In the genomic region with DNA sequence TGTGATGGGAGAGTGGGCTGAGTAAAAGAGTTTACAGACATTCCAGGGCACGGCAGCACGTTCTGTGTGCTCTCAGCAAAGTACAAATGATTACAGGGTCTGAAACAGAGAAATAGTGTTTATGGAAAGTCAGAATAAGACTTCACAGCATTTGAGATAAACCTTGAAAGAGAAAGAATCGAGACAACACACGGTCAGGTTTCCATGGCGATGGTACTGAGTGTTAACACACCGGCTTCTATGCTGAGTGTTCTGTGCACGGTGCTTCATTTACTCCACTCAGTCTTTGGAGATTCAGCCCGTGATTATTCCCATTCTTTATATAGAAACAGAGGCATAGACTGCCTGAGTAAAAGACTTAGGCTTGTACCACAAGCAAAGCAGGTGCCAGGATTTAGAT, we compare ENCODE assay signal across 23 mouse cellular contexts.
DNase-seq lines count a peak whose midpoint lies in the region; ATAC-seq lines count a peak whose summit lies in the region.
"Had no signal": no experiment of that assay in that cellular context is flagged by ENCODE, and none has a peak within 500 bp of the region (broad histone marks: within the 10 kb centered on the region; RNA-seq: fewer than 3 reads in every experiment).

No protein-coding gene starts in this region.

- no peak overlapping the region for H3K4me3 ChIP-seq in hindbrain, embryonic 14.5 days (replicated peaks; ENCODE audit: low read length)
- no peak overlapping the region for H3K4me3 ChIP-seq in hindbrain, embryonic 12.5 days
- H3K4me3 ChIP-seq in midbrain, embryonic 14.5 days (replicated peaks; ENCODE audit: low read depth, low read length) = no peak overlapping the region
- no peak overlapping the region for H3K4me3 ChIP-seq in midbrain, embryonic 13.5 days (replicated peaks)
- no peak overlapping the region for H3K4me3 ChIP-seq in midbrain, embryonic 16.5 days (ENCODE audit: low read depth, low read length)
- H3K4me3 ChIP-seq: embryonic facial prominence, embryonic 12.5 days; erythroblast, embryonic 14.5 days; heart, adult 2 months; intestine, embryonic 15.5 days; neural tube, embryonic 12.5 days had no signal

- 33% methylated on average over 8 of the region's 8 CpGs for WGBS in hindbrain, embryonic 14.5 days
- WGBS in hindbrain, embryonic 12.5 days = 49% methylated on average over 8 of the region's 8 CpGs
- WGBS in midbrain, embryonic 14.5 days = 29% methylated on average over 8 of the region's 8 CpGs
- 28% methylated on average over 8 of the region's 8 CpGs for WGBS in midbrain, embryonic 13.5 days
- WGBS in midbrain, embryonic 16.5 days = 22% methylated on average over 8 of the region's 8 CpGs

- no peak overlapping the region for H3K9ac ChIP-seq in hindbrain, embryonic 14.5 days
- H3K9ac ChIP-seq in hindbrain, embryonic 12.5 days = no peak overlapping the region
- H3K9ac ChIP-seq in midbrain, embryonic 14.5 days (replicated peaks; ENCODE audit: low read length) = no peak overlapping the region
- H3K9ac ChIP-seq in midbrain, embryonic 13.5 days (replicated peaks) = no peak overlapping the region
- H3K9ac ChIP-seq in midbrain, embryonic 16.5 days (ENCODE audit: low read depth, low read length) = no peak overlapping the region
- H3K9ac ChIP-seq: embryonic facial prominence, embryonic 12.5 days; intestine, embryonic 15.5 days; neural tube, embryonic 12.5 days had no signal

- no peak overlapping the region for H3K27ac ChIP-seq in hindbrain, embryonic 14.5 days
- H3K27ac ChIP-seq in hindbrain, embryonic 12.5 days = no peak overlapping the region
- no peak overlapping the region for H3K27ac ChIP-seq in midbrain, embryonic 14.5 days (replicated peaks; ENCODE audit: low read depth, low read length)
- no peak overlapping the region for H3K27ac ChIP-seq in midbrain, embryonic 13.5 days
- 0 out of 2 replicates have a peak overlapping the region, but pooled peaks have one; percentile 19 for H3K27ac ChIP-seq in midbrain, embryonic 16.5 days (ENCODE audit: low read length)
- H3K27ac ChIP-seq: embryonic facial prominence, embryonic 12.5 days; heart, adult 2 months; intestine, embryonic 15.5 days; neural tube, embryonic 12.5 days had no signal

- no peaks in the 10 kb centered on the region for H3K27me3 ChIP-seq in hindbrain, embryonic 14.5 days (ENCODE audit: control insufficient read depth, insufficient read depth, low read length)
- H3K27me3 ChIP-seq in hindbrain, embryonic 12.5 days = no peaks in the 10 kb centered on the region
- no peaks in the 10 kb centered on the region for H3K27me3 ChIP-seq in midbrain, embryonic 14.5 days (ENCODE audit: control insufficient read depth, insufficient read depth, low read length)
- H3K27me3 ChIP-seq in midbrain, embryonic 13.5 days = no peaks in the 10 kb centered on the region
- H3K27me3 ChIP-seq in midbrain, embryonic 16.5 days (ENCODE audit: control insufficient read depth, insufficient read depth, low read depth, low read length) = no peaks in the 10 kb centered on the region
- H3K27me3 ChIP-seq: embryonic facial prominence, embryonic 12.5 days; intestine, embryonic 15.5 days; neural tube, embryonic 12.5 days; Patski had no signal

- intact Hi-C loops in heart, postnatal 14 days (cut with DNase I) = no loop called here

- DNase-seq in embryo, embryonic 10.5 days (ENCODE audit: low spot score) = peak; percentile 28
- no peak for DNase-seq in embryo, embryonic 9.5 days (ENCODE audit: extremely low spot score)
- DNase-seq in hindbrain, embryonic 14.5 days (ENCODE audit: low spot score) = peak; percentile 57
- peak; percentile 74 for DNase-seq in midbrain, embryonic 14.5 days
- no peak for DNase-seq in heart, postnatal 14 days
- DNase-seq: adrenal gland, adult 8-10 months; cerebellum, adult 11 months; cerebellum, postnatal 14 days; gastrocnemius, postnatal 25 days; heart, adult 2 months; kidney, adult 9 months; kidney, postnatal 25 days; liver; lung, postnatal 10 days had no signal

- H3K9me3 ChIP-seq in hindbrain, embryonic 14.5 days (ENCODE audit: control insufficient read depth, low read length) = no peaks in the 10 kb centered on the region
- no peaks in the 10 kb centered on the region for H3K9me3 ChIP-seq in hindbrain, embryonic 12.5 days (replicated peaks)
- H3K9me3 ChIP-seq in midbrain, embryonic 14.5 days (ENCODE audit: control insufficient read depth, low read length) = no peaks in the 10 kb centered on the region
- no peaks in the 10 kb centered on the region for H3K9me3 ChIP-seq in midbrain, embryonic 13.5 days
- no peaks in the 10 kb centered on the region for H3K9me3 ChIP-seq in midbrain, embryonic 16.5 days (replicated peaks; ENCODE audit: control insufficient read depth, low read length, poor library complexity, severe bottlenecking)
- H3K9me3 ChIP-seq: embryonic facial prominence, embryonic 12.5 days; intestine, embryonic 15.5 days; neural tube, embryonic 12.5 days had no signal

- ATAC-seq in hindbrain, embryonic 14.5 days (ENCODE audit: low FRiP score) = no peak
- no peak for ATAC-seq in hindbrain, embryonic 12.5 days (ENCODE audit: low FRiP score)
- ATAC-seq in midbrain, embryonic 14.5 days (ENCODE audit: low FRiP score, low TSS enrichment) = no peak
- ATAC-seq in midbrain, embryonic 13.5 days = no peak
- peak; percentile 66; the same call in 1 of the 2 replicates for ATAC-seq in midbrain, embryonic 16.5 days
- ATAC-seq: CD4-positive, CD25-positive, alpha-beta regulatory T cell, adult 4 months; intestine, embryonic 15.5 days; Patski had no signal

- no peak overlapping the region for H3K4me2 ChIP-seq in hindbrain, embryonic 14.5 days (replicated peaks)
- H3K4me2 ChIP-seq in hindbrain, embryonic 12.5 days (replicated peaks) = no peak overlapping the region
- no peak overlapping the region for H3K4me2 ChIP-seq in midbrain, embryonic 14.5 days (ENCODE audit: low read length)
- no peak overlapping the region for H3K4me2 ChIP-seq in midbrain, embryonic 13.5 days (replicated peaks)
- no peak overlapping the region for H3K4me2 ChIP-seq in midbrain, embryonic 16.5 days (ENCODE audit: low read length)
- H3K4me2 ChIP-seq: embryonic facial prominence, embryonic 12.5 days; intestine, embryonic 15.5 days; neural tube, embryonic 12.5 days had no signal

- no peaks in the 10 kb centered on the region for H3K36me3 ChIP-seq in hindbrain, embryonic 14.5 days (replicated peaks; ENCODE audit: control insufficient read depth, insufficient read depth)
- H3K36me3 ChIP-seq in hindbrain, embryonic 12.5 days = no peaks in the 10 kb centered on the region
- no peaks in the 10 kb centered on the region for H3K36me3 ChIP-seq in midbrain, embryonic 14.5 days (ENCODE audit: control insufficient read depth, insufficient read depth, low read length)
- no peaks in the 10 kb centered on the region for H3K36me3 ChIP-seq in midbrain, embryonic 13.5 days
- H3K36me3 ChIP-seq in midbrain, embryonic 16.5 days (ENCODE audit: control insufficient read depth, insufficient read depth, low read length) = no peaks in the 10 kb centered on the region
- H3K36me3 ChIP-seq: embryonic facial prominence, embryonic 12.5 days; intestine, embryonic 15.5 days; neural tube, embryonic 12.5 days had no signal

- H3K4me1 ChIP-seq in hindbrain, embryonic 14.5 days (replicated peaks; ENCODE audit: control insufficient read depth, insufficient read depth, low read length) = peaks cover 8% of the 10 kb centered on the region
- no peaks in the 10 kb centered on the region for H3K4me1 ChIP-seq in hindbrain, embryonic 12.5 days
- peaks cover 16% of the 10 kb centered on the region; the same call in 1 of the 2 replicates for H3K4me1 ChIP-seq in midbrain, embryonic 14.5 days (ENCODE audit: control insufficient read depth, insufficient read depth, low read length)
- H3K4me1 ChIP-seq in midbrain, embryonic 13.5 days (replicated peaks) = peaks cover 17% of the 10 kb centered on the region
- H3K4me1 ChIP-seq in midbrain, embryonic 16.5 days (ENCODE audit: control insufficient read depth, insufficient read depth, low read length) = peaks cover 25% of the 10 kb centered on the region
- H3K4me1 ChIP-seq: embryonic facial prominence, embryonic 12.5 days; intestine, embryonic 15.5 days; neural tube, embryonic 12.5 days had no signal

Comparison
In these comparisons a context has a peak if more than half of its experiments do, and no peak if none do; other contexts are left out.
1. DNase-seq: peak in embryo, embryonic 10.5 days (single experiment), hindbrain, embryonic 14.5 days (single experiment) and midbrain, embryonic 14.5 days (single experiment); none in embryo, embryonic 9.5 days (single experiment) and heart, postnatal 14 days (0 of 2).